Mouse (Mus musculus) ES-CJ7 (cell line): ENCODE measurements around the gene Got1.

Source experiments
- DNase-seq: peaks from one replicate; pipeline ENCODE4 v3.0.0; 2011; ENCODE audit warnings: low read depth, low spot score

The Got1 gene

GRCm38 (mm10) chr19:43524187-43525103 lies at the start of gene Got1:
TSS of gene Got1 (minus strand) at chr19:43524605.
- peak; percentile 99 for DNase-seq

GRCm38 (mm10) chr19:43570831-43571790 lies 46.7 kb upstream of the Got1 start:
- peak; percentile 82 for DNase-seq

GRCm38 (mm10) chr19:43569133-43569532 lies 44.7 kb upstream of the Got1 start:
- DNase-seq, result no peak

GRCm38 (mm10) chr19:43568298-43568697 lies 43.9 kb upstream of the Got1 start:
- peak; percentile 54 for DNase-seq

GRCm38 (mm10) chr19:43563166-43563565 lies 38.8 kb upstream of the Got1 start:
- no peak for DNase-seq

GRCm38 (mm10) chr19:43561841-43562240 lies 37.4 kb upstream of the Got1 start:
- DNase-seq, result no peak

- no peak for DNase-seq
Observed at GRCm38 (mm10) chr19:43560244-43560643, 35.8 kb upstream of the Got1 start.

GRCm38 (mm10) chr19:43551493-43551890 lies 27.1 kb upstream of the Got1 start:
- DNase-seq, result no peak

- peak; percentile 51 for DNase-seq
Observed at GRCm38 (mm10) chr19:43550706-43551492, 26.5 kb upstream of the Got1 start.

GRCm38 (mm10) chr19:43548060-43548459 lies 23.7 kb upstream of the Got1 start:
- no peak for DNase-seq

- peak; percentile 19 for DNase-seq
Observed at GRCm38 (mm10) chr19:43546337-43547117, 22.1 kb upstream of the Got1 start.

GRCm38 (mm10) chr19:43535372-43535771 lies 11.0 kb upstream of the Got1 start:
- DNase-seq, result no peak

GRCm38 (mm10) chr19:43530921-43531320 lies 6.5 kb upstream of the Got1 start:
- DNase-seq, result no peak

- peak; percentile 93 for DNase-seq
Observed at GRCm38 (mm10) chr19:43530197-43530770, 5.9 kb upstream of the Got1 start.

- DNase-seq, result no peak
Observed at GRCm38 (mm10) chr19:43528056-43528587, 3.7 kb upstream of the Got1 start.

GRCm38 (mm10) chr19:43527131-43527530 lies 2.7 kb upstream of the Got1 start:
- DNase-seq, result peak; percentile 66

- no peak for DNase-seq
Observed at GRCm38 (mm10) chr19:43526025-43526424, 1.6 kb upstream of the Got1 start.

- DNase-seq, result no peak
Observed at GRCm38 (mm10) chr19:43525566-43525965, 1.2 kb upstream of the Got1 start.

- peak; percentile 54 for DNase-seq
Observed at GRCm38 (mm10) chr19:43525104-43525482, 688 bp upstream of the Got1 start.

GRCm38 (mm10) chr19:43523551-43523950 lies 854 bp downstream of the Got1 start:
- peak; percentile 66 for DNase-seq
